Mouse (Mus musculus) intestine, embryonic 15.5 days (tissue): ENCODE results near the gene Hras. TPM values are rescaled to one million over a fixed set of nuclear protein-coding genes. Genes with fewer than 3 reads are reported as not detected.

Experiments
- ATAC-seq: fragments of 200-750 bp; cut with Nextera tagmentation; 2 replicates; pipeline ENCODE4 v1.8.0; 2017; ENCODE audit warnings: moderate TSS enrichment, moderate library complexity
- H3K27ac ChIP-seq: fragments of 300-500 bp; sonication (generic); 2 replicates; pipeline ENCODE4 v1.5.1; 2015; ENCODE audit warnings: mild to moderate bottlenecking, inconsistent platforms
- H3K27me3 ChIP-seq: fragments of 300-500 bp; sonication (generic); replicated peaks from 2 replicates; pipeline ENCODE4 v1.6.1; 2015; ENCODE audit warnings: inconsistent platforms
- H3K36me3 ChIP-seq: fragments of 300-500 bp; sonication (generic); 2 replicates; pipeline ENCODE4 v1.6.1; 2015; ENCODE audit warnings: inconsistent platforms
- H3K4me1 ChIP-seq: fragments of 300-500 bp; sonication (generic); replicated peaks from 2 replicates; pipeline ENCODE4 v1.6.1; 2015; ENCODE audit warnings: inconsistent platforms
- H3K4me2 ChIP-seq: fragments of 300-500 bp; sonication (generic); replicated peaks from 2 replicates; pipeline ENCODE4 v1.6.1; 2015; ENCODE audit warnings: mild to moderate bottlenecking, inconsistent platforms
- H3K4me3 ChIP-seq: fragments of 300-500 bp; sonication (generic); replicated peaks from 2 replicates; pipeline ENCODE4 v1.5.1; 2015; ENCODE audit warnings: inconsistent platforms
- H3K9ac ChIP-seq: fragments of 300-500 bp; sonication (generic); 2 replicates; pipeline ENCODE4 v1.6.1; 2015; ENCODE audit warnings: inconsistent platforms
- H3K9me3 ChIP-seq: fragments of 300-500 bp; sonication (generic); 2 replicates; pipeline ENCODE4 v1.6.1; 2016; ENCODE audit warnings: inconsistent platforms
- whole genome bisulfite sequencing: fragments of 180-500 bp; shearing (Covaris S2); methylation state at CpG from one replicate; pipeline ENCODE4 v1.1.7; 2015; 5-methylcytosine and 5-hydroxymethylcytosine counted together
- polyA plus RNA-seq: library from polyadenylated mRNA; unstranded; fragments of >200 nt; fragmentation: Nextera tagmentation; extraction: Ambion mirVana; gene quantifications from 2 replicates; pipeline ENCODE4 v1.2.1, GENCODE M21; 2015

The Hras gene
- polyA plus RNA-seq, 1 experiment from 2014 or later: 92.9 TPM

DNA sequence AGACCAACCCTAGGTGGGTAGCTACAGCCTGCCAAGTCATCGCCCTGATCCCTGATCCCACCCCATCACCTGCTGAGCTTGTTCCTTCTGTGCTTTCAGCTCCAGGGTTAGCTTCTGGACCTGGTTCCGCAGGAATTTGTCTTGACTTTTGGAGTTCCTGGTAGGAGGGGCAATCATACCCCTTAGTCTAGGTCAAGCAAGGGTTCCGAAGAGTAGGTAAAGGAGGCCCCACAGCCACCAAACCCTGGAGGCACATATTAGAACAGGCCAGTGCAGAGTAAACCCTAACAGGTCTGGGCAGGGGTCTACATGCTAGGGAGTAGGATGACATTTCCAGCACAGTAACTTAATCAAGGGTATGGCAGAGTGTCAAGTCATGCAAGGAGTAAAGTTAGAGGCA is 19.3 kb upstream of the Hras start:
- H3K27me3 ChIP-seq: no peaks in the 10 kb centered on the region
- ATAC-seq: no peak
- H3K9ac ChIP-seq: no peak overlapping the region
- peaks cover 45% of the 10 kb centered on the region for H3K4me1 ChIP-seq
- H3K36me3 ChIP-seq: peaks cover 2% of the 10 kb centered on the region; the same call in 1 of the 2 replicates
- H3K9me3 ChIP-seq: no peaks in the 10 kb centered on the region
- H3K27ac ChIP-seq: 0 out of 2 replicates have a peak overlapping the region, but pooled peaks have one; percentile 54
- no peak overlapping the region for H3K4me3 ChIP-seq
- WGBS: 69% methylated on average over 3 of the region's 3 CpGs
- H3K4me2 ChIP-seq: no peak overlapping the region

DNA sequence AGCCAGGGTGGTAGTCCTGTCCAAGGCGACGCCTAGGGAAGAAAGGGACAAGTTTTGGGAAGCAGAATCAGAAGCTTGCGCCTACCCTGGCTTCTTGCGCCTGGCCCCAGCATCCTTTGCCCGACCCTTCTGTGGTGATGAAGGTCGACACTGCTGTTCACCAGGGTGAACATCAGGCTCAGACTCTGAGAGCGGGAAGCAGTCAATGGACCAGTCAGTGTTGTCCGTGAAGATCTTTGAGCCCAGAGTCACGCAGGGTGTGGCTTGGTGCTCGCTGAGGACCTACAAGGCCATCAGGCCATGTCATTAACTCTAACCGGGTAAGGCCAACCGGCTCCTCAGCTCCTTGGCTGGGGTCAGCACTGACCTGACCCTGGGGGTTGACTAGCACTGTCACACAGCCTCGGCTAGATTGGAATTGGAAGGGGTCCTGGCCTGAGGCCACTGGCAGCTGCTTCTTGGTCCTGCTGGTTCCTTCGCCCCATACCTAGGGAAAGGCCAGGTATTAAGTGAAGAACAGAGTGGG is 16.9 kb upstream of the Hras start:
- no peak overlapping the region for H3K4me3 ChIP-seq
- no peak for ATAC-seq
- WGBS: 81% methylated on average over 14 of the region's 14 CpGs

GRCm38 (mm10) chr7:141210137-141210536 is 16.3 kb upstream of the Hras start:
- Histone ChIP-seq H3K27ac (no peak overlapping the region), H3K4me3 (no peak overlapping the region), H3K9me3 (no peaks in the 10 kb centered on the region), H3K4me2 (no peak overlapping the region), H3K9ac (no peak overlapping the region), H3K27me3 (no peaks in the 10 kb centered on the region), H3K4me1 (peaks cover 24% of the 10 kb centered on the region), H3K36me3 (no peaks in the 10 kb centered on the region)
- ATAC-seq: no peak
- 61% methylated on average over 12 of the region's 12 CpGs for WGBS

More for the DNA sequence above, 16.9 kb upstream of the Hras start:
- no peak overlapping the region for H3K27ac ChIP-seq
- no peaks in the 10 kb centered on the region for H3K36me3 ChIP-seq
- H3K9me3 ChIP-seq: no peaks in the 10 kb centered on the region
- H3K27me3 ChIP-seq: no peaks in the 10 kb centered on the region
- no peak overlapping the region for H3K9ac ChIP-seq
- H3K4me1 ChIP-seq: peaks cover 26% of the 10 kb centered on the region
- no peak overlapping the region for H3K4me2 ChIP-seq

- H3K36me3 ChIP-seq: no peaks in the 10 kb centered on the region
- 77% methylated on average over 3 of the region's 3 CpGs for WGBS
- no peaks in the 10 kb centered on the region for H3K9me3 ChIP-seq
- peaks cover 21% of the 10 kb centered on the region for H3K4me1 ChIP-seq
- ATAC-seq: 0 out of 2 replicates have a peak, but pooled peaks have one; percentile 13
- H3K27ac ChIP-seq: no peak overlapping the region
- H3K4me2 ChIP-seq: no peak overlapping the region
- H3K9ac ChIP-seq: no peak overlapping the region
- no peaks in the 10 kb centered on the region for H3K27me3 ChIP-seq
- no peak overlapping the region for H3K4me3 ChIP-seq
Observed at GRCm38 (mm10) chr7:141209526-141209925, 15.7 kb upstream of the Hras start.

- Histone ChIP-seq H3K36me3 (no peaks in the 10 kb centered on the region), H3K4me1 (0 out of 2 replicates have a peak, but pooled peaks cover 11% of the 10 kb centered on the region), H3K4me3 (no peak overlapping the region), H3K9me3 (no peaks in the 10 kb centered on the region), H3K4me2 (no peak overlapping the region), H3K27me3 (no peaks in the 10 kb centered on the region), H3K27ac (no peak overlapping the region), H3K9ac (no peak overlapping the region)
- WGBS: 93% methylated on average over 18 of the region's 18 CpGs
- ATAC-seq: no peak
Observed at GRCm38 (mm10) chr7:141206182-141206937, 12.6 kb upstream of the Hras start.

DNA sequence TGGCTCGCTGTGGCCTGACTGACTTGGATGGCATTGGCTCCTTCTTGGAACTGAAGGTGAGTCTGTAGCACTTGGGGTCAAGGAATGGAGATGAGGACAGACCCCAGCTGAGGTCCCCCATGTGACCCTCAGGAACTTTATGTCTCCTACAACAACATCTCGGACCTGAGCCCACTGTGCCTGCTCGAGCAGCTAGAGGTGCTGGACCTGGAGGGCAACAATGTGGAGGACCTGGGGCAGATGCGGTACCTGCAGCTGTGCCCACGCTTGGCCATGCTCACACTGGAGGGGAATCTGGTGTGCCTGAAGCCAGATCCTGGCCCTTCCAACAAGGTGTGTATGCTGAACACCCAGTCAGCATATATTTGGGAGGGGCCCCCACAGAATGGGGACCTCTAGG is 11.7 kb upstream of the Hras start:
- Histone ChIP-seq H3K9ac (no peak overlapping the region), H3K36me3 (no peaks in the 10 kb centered on the region), H3K4me1 (0 out of 2 replicates have a peak, but pooled peaks cover 6% of the 10 kb centered on the region), H3K27me3 (no peaks in the 10 kb centered on the region), H3K4me2 (no peak overlapping the region), H3K4me3 (no peak overlapping the region), H3K9me3 (no peaks in the 10 kb centered on the region), H3K27ac (no peak overlapping the region)
- WGBS: 86% methylated on average over 5 of the region's 5 CpGs
- no peak for ATAC-seq

DNA sequence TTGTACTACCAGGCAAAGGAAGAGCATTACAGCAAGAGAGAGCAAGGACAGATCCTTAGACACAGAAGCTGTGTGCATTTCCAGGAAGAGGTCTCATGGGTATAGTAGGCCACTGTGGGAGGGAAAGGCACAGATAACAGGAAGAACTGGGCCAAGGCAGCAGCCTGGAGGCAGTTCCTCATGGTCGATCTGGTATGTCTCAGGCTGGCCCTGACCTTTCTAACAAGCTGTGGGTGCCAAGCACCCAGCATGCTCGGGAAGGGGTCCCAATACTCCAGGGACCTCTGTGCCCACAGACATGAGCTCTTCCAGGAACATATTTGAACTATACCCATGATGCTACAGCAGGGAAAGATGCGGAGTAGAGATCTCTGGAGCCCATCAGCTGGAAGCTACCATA is 10.7 kb upstream of the Hras start:
- H3K27me3 ChIP-seq: no peaks in the 10 kb centered on the region
- no peak overlapping the region for H3K9ac ChIP-seq
- H3K36me3 ChIP-seq: no peaks in the 10 kb centered on the region
- H3K4me3 ChIP-seq: no peak overlapping the region
- no peaks in the 10 kb centered on the region for H3K4me1 ChIP-seq
- H3K4me2 ChIP-seq: no peak overlapping the region
- H3K27ac ChIP-seq: no peak overlapping the region
- no peak for ATAC-seq
- H3K9me3 ChIP-seq: no peaks in the 10 kb centered on the region
- 79% methylated on average over 3 of the region's 3 CpGs for WGBS

DNA sequence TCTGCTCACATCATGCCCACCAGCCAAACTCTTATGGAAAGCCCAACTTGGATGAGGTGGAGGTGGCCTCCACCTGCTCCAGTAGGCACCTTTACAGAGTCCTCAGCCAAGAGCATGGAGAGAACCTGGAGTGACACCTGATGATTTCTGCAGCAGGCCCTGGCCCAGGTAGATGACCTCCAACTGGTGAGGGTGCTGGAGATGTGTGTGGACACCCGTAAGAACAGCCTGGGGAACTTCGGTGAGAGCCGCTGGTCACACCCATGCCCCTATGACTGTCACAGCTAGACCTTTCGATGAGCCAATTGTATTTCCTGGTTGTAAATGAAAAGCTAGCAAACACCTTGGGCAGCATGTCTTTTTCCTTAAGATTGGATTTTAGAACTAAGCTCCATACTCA is 4.3 kb upstream of the Hras start:
- Histone ChIP-seq H3K9ac (no peak overlapping the region), H3K27me3 (no peaks in the 10 kb centered on the region), H3K4me3 (no peak overlapping the region), H3K9me3 (no peaks in the 10 kb centered on the region), H3K4me2 (no peak overlapping the region), H3K4me1 (peaks cover 7% of the 10 kb centered on the region), H3K36me3 (no peaks in the 10 kb centered on the region), H3K27ac (no peak overlapping the region)
- no peak for ATAC-seq
- 75% methylated on average over 4 of the region's 4 CpGs for WGBS

DNA sequence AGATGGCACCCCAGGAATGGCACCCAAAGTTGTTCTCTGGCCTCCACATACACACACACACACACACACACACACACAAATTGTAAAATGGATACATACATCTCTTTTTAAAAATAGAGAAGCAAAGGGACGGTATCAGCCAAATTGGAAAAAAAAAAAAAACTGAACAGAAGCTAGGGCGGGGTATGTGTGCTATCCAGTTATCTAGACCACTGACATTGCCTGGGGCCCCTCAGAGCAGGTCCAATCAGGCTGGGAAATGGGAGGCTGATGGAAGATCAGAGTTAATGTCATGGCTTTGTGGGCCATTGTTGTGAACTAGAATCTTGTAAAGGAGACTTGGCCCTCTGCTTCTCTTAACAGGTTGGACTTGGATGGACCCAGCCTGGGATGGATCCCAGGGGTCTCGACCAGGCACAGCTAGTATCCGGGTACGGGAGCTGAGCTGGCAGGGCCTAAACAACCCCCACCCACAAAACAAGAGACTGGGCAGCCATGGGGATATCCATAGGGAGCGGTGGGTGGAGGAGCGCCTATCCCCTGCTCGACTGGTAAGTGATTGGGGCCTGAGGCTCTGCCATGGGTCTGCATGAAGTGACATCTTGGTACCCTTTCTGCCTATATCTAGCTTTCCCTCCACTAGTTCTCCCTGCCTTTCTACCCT is 2.9 kb upstream of the Hras start:
- Histone ChIP-seq H3K4me3 (no peak overlapping the region), H3K27ac (no peak overlapping the region), H3K9me3 (no peaks in the 10 kb centered on the region), H3K4me2 (no peak overlapping the region), H3K9ac (no peak overlapping the region), H3K36me3 (peaks cover 3% of the 10 kb centered on the region; the same call in 1 of the 2 replicates), H3K4me1 (peaks cover 17% of the 10 kb centered on the region), H3K27me3 (no peaks in the 10 kb centered on the region)
- no peak for ATAC-seq
- 94% methylated on average over 8 of the region's 8 CpGs for WGBS

- WGBS: 75% methylated on average over 2 of the region's 2 CpGs
- Histone ChIP-seq H3K4me1 (peaks cover 17% of the 10 kb centered on the region), H3K27ac (no peak overlapping the region), H3K27me3 (no peaks in the 10 kb centered on the region), H3K9ac (no peak overlapping the region), H3K36me3 (peaks cover 11% of the 10 kb centered on the region), H3K9me3 (no peaks in the 10 kb centered on the region), H3K4me3 (no peak overlapping the region), H3K4me2 (no peak overlapping the region; the same call in 1 of the 2 replicates)
- no peak for ATAC-seq
Observed at GRCm38 (mm10) chr7:141195754-141196153, 1.9 kb upstream of the Hras start.

DNA sequence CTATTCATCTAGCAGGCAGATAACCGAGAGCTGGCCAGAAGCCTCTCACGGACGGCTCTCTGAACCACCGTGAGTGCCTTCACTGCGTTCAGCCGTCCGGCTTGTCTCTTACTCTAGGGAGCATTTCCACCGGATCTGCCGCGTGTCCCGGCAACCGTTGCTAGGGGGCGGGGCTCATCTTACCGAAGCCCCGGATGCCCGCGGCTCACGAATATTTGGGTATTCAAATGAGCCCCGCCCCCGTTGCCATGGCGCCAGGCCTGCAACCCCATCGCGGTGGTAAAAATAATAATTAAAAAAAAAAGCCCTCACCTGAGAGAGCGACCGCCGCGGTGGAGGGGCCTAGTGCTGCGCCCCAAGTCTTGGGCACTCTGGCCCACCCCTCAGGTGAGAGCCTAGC is 1.0 kb upstream of the Hras start:
- H3K27ac ChIP-seq: peak overlapping the region; percentile 88
- H3K36me3 ChIP-seq: peaks cover 18% of the 10 kb centered on the region
- peaks cover 17% of the 10 kb centered on the region for H3K4me1 ChIP-seq
- no peaks in the 10 kb centered on the region for H3K9me3 ChIP-seq
- H3K27me3 ChIP-seq: no peaks in the 10 kb centered on the region
- ATAC-seq: peak; percentile 27
- peak overlapping the region; percentile 94 for H3K4me3 ChIP-seq
- 0% methylated on average over 28 of the region's 28 CpGs for WGBS
- H3K9ac ChIP-seq: peak overlapping the region; percentile 51
- peak overlapping the region; percentile 97 for H3K4me2 ChIP-seq

DNA sequence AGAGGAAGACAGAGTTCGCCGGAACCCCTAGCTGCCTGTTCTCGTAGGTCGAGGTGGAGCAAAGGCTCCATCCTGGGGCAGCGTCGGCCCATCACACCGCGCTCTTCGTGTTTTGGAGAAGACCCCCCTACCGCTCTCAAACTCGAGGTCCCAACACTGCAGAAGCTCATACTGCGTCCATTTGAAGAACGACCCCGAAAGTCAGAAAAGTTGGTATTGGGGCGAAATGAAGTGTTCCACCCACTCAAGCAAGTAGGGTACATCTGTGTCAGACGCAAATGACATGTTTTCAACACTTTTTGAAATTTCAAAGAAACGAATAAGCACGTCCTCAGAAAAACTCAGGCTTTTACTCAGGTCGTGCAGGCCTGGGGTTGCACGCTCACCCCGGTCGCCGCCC is 604 bp upstream of the Hras start:
- Histone ChIP-seq H3K4me1 (peaks cover 17% of the 10 kb centered on the region), H3K9ac (peak overlapping the region; percentile 51), H3K36me3 (peaks cover 18% of the 10 kb centered on the region), H3K27ac (peak overlapping the region; percentile 88), H3K9me3 (no peaks in the 10 kb centered on the region), H3K4me2 (peak overlapping the region; percentile 97), H3K4me3 (peak overlapping the region; percentile 94), H3K27me3 (no peaks in the 10 kb centered on the region)
- no peak for ATAC-seq
- under 1% methylated on average over 23 of the region's 23 CpGs for WGBS
